Comparison of ENCODE assay signal across 8 mouse cellular contexts in the genomic region with DNA sequence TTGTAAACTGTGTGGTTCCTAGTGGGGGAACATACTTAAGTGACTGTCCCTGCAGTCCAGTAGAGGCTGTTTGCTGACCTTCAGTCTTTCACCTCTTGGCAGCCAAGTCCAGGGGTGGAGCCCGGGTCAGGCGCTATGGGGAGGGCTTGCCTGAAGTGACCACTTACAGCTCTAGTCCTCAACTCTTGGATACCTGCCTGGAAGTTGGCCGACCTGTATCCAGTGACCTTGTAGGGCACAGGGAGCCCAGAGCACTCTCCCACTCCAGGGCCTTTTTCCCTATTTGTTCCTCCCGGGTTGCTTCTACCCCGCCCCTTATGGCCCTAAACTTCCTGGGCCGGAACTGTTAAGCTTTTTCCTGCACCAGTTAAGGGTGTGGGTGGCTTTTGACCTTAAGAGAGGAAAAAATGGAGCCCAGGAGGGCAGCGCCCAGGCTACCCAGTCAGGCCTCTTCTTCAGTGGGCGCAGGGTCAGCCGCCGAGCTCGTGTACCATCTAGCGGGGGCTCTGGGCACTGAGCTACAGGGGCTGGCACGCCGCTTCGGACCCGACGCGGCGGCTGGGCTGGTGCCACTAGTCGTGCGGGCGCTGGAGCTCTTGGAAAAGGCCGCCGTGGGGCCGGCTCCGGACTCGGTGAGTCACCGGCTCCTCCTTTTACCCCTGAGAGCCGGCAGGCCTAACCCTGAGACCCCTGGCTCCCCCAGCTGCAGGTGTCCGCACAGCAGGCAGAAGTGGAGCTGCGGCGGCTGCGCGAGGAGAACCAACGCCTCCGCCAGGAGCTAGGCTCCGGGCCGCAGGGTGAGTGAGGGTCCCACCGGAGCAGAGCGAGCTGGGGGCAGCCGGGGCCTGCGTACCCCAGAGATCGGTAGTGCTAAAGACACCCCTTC. TPM values are rescaled to one million over a fixed set of nuclear protein-coding genes. Genes with fewer than 3 reads are reported as not detected.
DNase-seq lines count a peak whose midpoint lies in the region; ATAC-seq and TF ChIP-seq lines count a peak whose summit lies in the region.

A gene (plus strand): TSS at position 354 of the 886 bp plus-strand sequence.

- peak within 1 kb of the TSS; percentile 43 for H3K9ac ChIP-seq in neural tube, embryonic 11.5 days (ENCODE audit: low read length)
- H3K9ac ChIP-seq in hindbrain, embryonic 11.5 days (ENCODE audit: low read depth, low read length) = peak within 1 kb of the TSS; percentile 57
- peak within 1 kb of the TSS; percentile 68 for H3K9ac ChIP-seq in stomach, postnatal 0 days (ENCODE audit: low read length)

- intact Hi-C loops in left cerebral cortex, postnatal 25 days (cut with DNase I) = loop anchor here (5.0 to 10.0 kb wide), 2 partner anchors 105 to 333 kb away; a partner anchor contains a TSS

- H3K9me3 ChIP-seq in neural tube, embryonic 11.5 days (ENCODE audit: control insufficient read depth, low read length) = no peaks in the 10 kb centered on the region
- H3K9me3 ChIP-seq in hindbrain, embryonic 11.5 days (ENCODE audit: control insufficient read depth, low read length) = no peaks in the 10 kb centered on the region
- H3K9me3 ChIP-seq in stomach, postnatal 0 days (ENCODE audit: control insufficient read depth, low read length) = no peaks in the 10 kb centered on the region

- H3K4me1 ChIP-seq in neural tube, embryonic 11.5 days (ENCODE audit: control insufficient read depth, insufficient read depth, low read length) = peaks cover 10% of the 10 kb centered on the region; the same call in 1 of the 2 replicates
- peaks cover 4% of the 10 kb centered on the region; the same call in 1 of the 2 replicates for H3K4me1 ChIP-seq in hindbrain, embryonic 11.5 days (replicated peaks; ENCODE audit: control insufficient read depth, insufficient read depth, low read length)
- H3K4me1 ChIP-seq in stomach, postnatal 0 days (replicated peaks; ENCODE audit: control insufficient read depth, insufficient read depth) = peaks cover 3% of the 10 kb centered on the region; the same call in 1 of the 2 replicates

- peak; percentile 80 for ATAC-seq in neural tube, embryonic 11.5 days (ENCODE audit: insufficient read depth, low FRiP score, low TSS enrichment)
- peak; percentile 90 for ATAC-seq in hindbrain, embryonic 11.5 days (ENCODE audit: low FRiP score)
- peak; percentile 47 for ATAC-seq in megakaryocyte progenitor cell, adult 5-6 weeks (replicated peaks; ENCODE audit: poor library complexity)
- ATAC-seq in stomach, postnatal 0 days (ENCODE audit: low FRiP score, low TSS enrichment) = peak; percentile 74

- no peaks in the 10 kb centered on the region for H3K27me3 ChIP-seq in neural tube, embryonic 11.5 days (ENCODE audit: control insufficient read depth, insufficient read depth, low read length)
- no peaks in the 10 kb centered on the region for H3K27me3 ChIP-seq in hindbrain, embryonic 11.5 days (ENCODE audit: control insufficient read depth, insufficient read depth, low read length)
- H3K27me3 ChIP-seq in stomach, postnatal 0 days (ENCODE audit: control insufficient read depth, insufficient read depth, low read length) = no peaks in the 10 kb centered on the region

- DNase-seq in neural tube, embryonic 11.5 days (ENCODE audit: low spot score) = no peak
- DNase-seq in neural tube, embryonic 10.5 days (ENCODE audit: extremely low spot score, low spot score) = no peak
- DNase-seq in cerebellum, adult 9-11 months = peak; percentile 70
- peak; percentile 39 for DNase-seq in frontal cortex, postnatal 25 days (ENCODE audit: low spot score in 2 of 2)
- DNase-seq in hindbrain, embryonic 11.5 days (ENCODE audit: low spot score) = peak; percentile 74
- peak; percentile 19 to 58 for DNase-seq in left cerebral cortex, postnatal 25 days (ENCODE audit: low spot score in 2 of 2)
- peak; percentile 76 for DNase-seq in stomach, postnatal 0 days (ENCODE audit: low spot score)

- peak; percentile 50 for TF ChIP-seq EP300 in stomach, postnatal 0 days (optimal IDR thresholded peaks at IDR 0.05)

- TF ChIP-seq CTCF in stomach, postnatal 0 days (IDR thresholded peaks at IDR 0.05; ENCODE audit: low read depth) = peak; percentile 56

- H3K36me3 ChIP-seq in neural tube, embryonic 11.5 days (ENCODE audit: control insufficient read depth, insufficient read depth, low read length) = peaks cover 22% of the 10 kb centered on the region
- H3K36me3 ChIP-seq in hindbrain, embryonic 11.5 days (ENCODE audit: control insufficient read depth, insufficient read depth, low read length) = peaks cover 20% of the 10 kb centered on the region
- H3K36me3 ChIP-seq in stomach, postnatal 0 days (ENCODE audit: control insufficient read depth, insufficient read depth, low read length) = peaks cover 21% of the 10 kb centered on the region

- H3K4me3 ChIP-seq in neural tube, embryonic 11.5 days (ENCODE audit: low read depth, low read length) = peak within 1 kb of the TSS; percentile 49
- H3K4me3 ChIP-seq in hindbrain, embryonic 11.5 days (ENCODE audit: low read depth, low read length) = peak within 1 kb of the TSS; percentile 39
- peak within 1 kb of the TSS; percentile 57 for H3K4me3 ChIP-seq in stomach, postnatal 0 days (ENCODE audit: low read depth, low read length)

- peak within 1 kb of the TSS; percentile 96 for H3K4me2 ChIP-seq in neural tube, embryonic 11.5 days (ENCODE audit: low read depth)
- H3K4me2 ChIP-seq in hindbrain, embryonic 11.5 days (replicated peaks; ENCODE audit: low read depth, low read length) = peak within 1 kb of the TSS; percentile 76
- peak within 1 kb of the TSS; percentile 99 for H3K4me2 ChIP-seq in stomach, postnatal 0 days (replicated peaks; ENCODE audit: low read depth)

- H3K27ac ChIP-seq in neural tube, embryonic 11.5 days (ENCODE audit: low read depth, low read length) = peak within 1 kb of the TSS; percentile 64; the same call in 1 of the 2 replicates
- H3K27ac ChIP-seq in hindbrain, embryonic 11.5 days (ENCODE audit: low read depth, low read length) = peak within 1 kb of the TSS; percentile 56; the same call in 1 of the 2 replicates
- peak within 1 kb of the TSS; percentile 95 for H3K27ac ChIP-seq in stomach, postnatal 0 days (replicated peaks)

- 2% methylated on average over 43 of the region's 43 CpGs for WGBS in neural tube, embryonic 11.5 days
- 3% methylated on average over 42 of the region's 43 CpGs for WGBS in hindbrain, embryonic 11.5 days
- WGBS in stomach, postnatal 0 days = 1% methylated on average over 41 of the region's 43 CpGs

RNA-seq across cellular contexts. Expression of the gene that starts here (rescaled TPM):
- 0.50 and 0.56 TPM in 2 replicates for polyA plus RNA-seq in neural tube, embryonic 11.5 days (2014; fragmentation: Nextera tagmentation; extraction: Ambion mirVana)
- 0.63 and 0.66 TPM in 2 replicates for polyA plus RNA-seq in hindbrain, embryonic 11.5 days (2014; fragmentation: Nextera tagmentation; extraction: Ambion mirVana)
- total RNA-seq in left cerebral cortex, postnatal 25 days (2021) = 1 to 10 TPM; 2.0 to 2.7 TPM
- 0.64 TPM in 1 of 2 replicates, not detected in the other for total RNA-seq in megakaryocyte progenitor cell, adult 5-6 weeks (2015)
- total RNA-seq in megakaryocyte progenitor cell, adult 5-6 weeks (2017) = 0.24 TPM in 1 of 2 replicates, not detected in the other
- polyA plus RNA-seq in stomach, postnatal 0 days (2015; fragmentation: Nextera tagmentation; extraction: Ambion mirVana) = 2.7 and 3.5 TPM in 2 replicates

Comparison
In these comparisons a context has a peak if more than half of its experiments do, and no peak if none do; other contexts are left out.
1. Peak in ATAC-seq, H3K4me3 ChIP-seq, H3K27ac ChIP-seq, H3K9ac ChIP-seq and H3K4me2 ChIP-seq in neural tube, embryonic 11.5 days; RNA of the gene not detected or under 1 TPM.
2. Peak in DNase-seq, ATAC-seq, H3K4me3 ChIP-seq, H3K27ac ChIP-seq, H3K9ac ChIP-seq and H3K4me2 ChIP-seq in hindbrain, embryonic 11.5 days; RNA of the gene not detected or under 1 TPM.
3. Peak in ATAC-seq in megakaryocyte progenitor cell, adult 5-6 weeks; RNA of the gene not detected or under 1 TPM.
4. DNase-seq: peak in cerebellum, adult 9-11 months (single experiment), frontal cortex, postnatal 25 days (2 of 2), left cerebral cortex, postnatal 25 days (2 of 2) and stomach, postnatal 0 days (single experiment); none in neural tube, embryonic 11.5 days (single experiment) and neural tube, embryonic 10.5 days (single experiment).
5. Peak in every context shown above with its lines, with median percentiles within 50 percentile points of each other: ATAC-seq, H3K27ac ChIP-seq, H3K4me2 ChIP-seq, H3K4me3 ChIP-seq and H3K9ac ChIP-seq.